Mouse (Mus musculus) cerebellum, adult 18-20 months (tissue): ENCODE measurements at regions not wholly inside any gene's neighbourhood (a gene's known extent, or its start where the extent isn't known, plus 50 kb on each side); places are given as distances from the start of the nearest gene placed in this dataset.

ENCODE experiments used
- DNase-seq, 2 experiments: peaks; one replicate each; pipeline ENCODE4 v3.0.0; 2021

GRCm38 (mm10) chr4:137158201-137158600, 109.6 kb upstream of the Zbtb40 start:
- DNase-seq = no peak

- DNase-seq = no peak
These were observed 108.0 kb upstream of the Zbtb40 start for GRCm38 (mm10) chr4:137156441-137157105.

GRCm38 (mm10) chr4:137148756-137149155, 100.2 kb upstream of the Zbtb40 start:
- peak; percentile 29 to 32 for DNase-seq

- DNase-seq = no peak
These were observed 99.2 kb upstream of the Zbtb40 start for GRCm38 (mm10) chr4:137147795-137148194.

GRCm38 (mm10) chr4:137146326-137146725, 97.7 kb upstream of the Zbtb40 start:
- no peak for DNase-seq

GRCm38 (mm10) chr4:137142316-137142715, 93.7 kb upstream of the Zbtb40 start:
- DNase-seq = no peak

GRCm38 (mm10) chr4:137139051-137139705, 90.6 kb upstream of the Zbtb40 start:
- no peak for DNase-seq

GRCm38 (mm10) chr4:137138127-137138526, 89.5 kb upstream of the Zbtb40 start:
- DNase-seq = no peak

GRCm38 (mm10) chr4:137136313-137136712, 87.7 kb upstream of the Zbtb40 start:
- DNase-seq = no peak

- DNase-seq = peak; percentile 16 to 28
These were observed 87.2 kb upstream of the Zbtb40 start for GRCm38 (mm10) chr4:137135792-137136191.

GRCm38 (mm10) chr4:137134553-137134952, 86.0 kb upstream of the Zbtb40 start:
- no peak for DNase-seq

- no peak for DNase-seq
These were observed 85.2 kb upstream of the Zbtb40 start for GRCm38 (mm10) chr4:137133789-137134188.

- DNase-seq = no peak
These were observed 82.1 kb upstream of the Zbtb40 start for GRCm38 (mm10) chr4:137130619-137131212.

- no peak for DNase-seq
These were observed 79.6 kb upstream of the Zbtb40 start for GRCm38 (mm10) chr4:137128152-137128551.

- DNase-seq = no peak
These were observed 73.1 kb upstream of the Zbtb40 start for GRCm38 (mm10) chr4:137121684-137122083.

- no peak for DNase-seq
These were observed 72.0 kb upstream of the Zbtb40 start for GRCm38 (mm10) chr4:137120597-137120996.

GRCm38 (mm10) chr4:137118332-137118715, 69.7 kb upstream of the Zbtb40 start:
- no peak for DNase-seq

- peak; percentile 26 to 32 for DNase-seq
These were observed 69.1 kb upstream of the Zbtb40 start for GRCm38 (mm10) chr4:137117471-137118331.

GRCm38 (mm10) chr4:137115062-137115461, 66.5 kb upstream of the Zbtb40 start:
- DNase-seq = no peak

- peak; percentile 42 to 43 for DNase-seq
These were observed 61.7 kb upstream of the Zbtb40 start for GRCm38 (mm10) chr4:137110276-137110675.

- DNase-seq = no peak
These were observed 55.9 kb upstream of the Zbtb40 start for GRCm38 (mm10) chr4:137104447-137105044.

GRCm38 (mm10) chr4:137101169-137101568, 52.6 kb upstream of the Zbtb40 start:
- DNase-seq = no peak

GRCm38 (mm10) chr4:137100756-137101155, 52.2 kb upstream of the Zbtb40 start:
- DNase-seq = no peak
